Mouse (Mus musculus): ENCODE data around the gene Slc35c2.

Slc35c2 gene

DNA sequence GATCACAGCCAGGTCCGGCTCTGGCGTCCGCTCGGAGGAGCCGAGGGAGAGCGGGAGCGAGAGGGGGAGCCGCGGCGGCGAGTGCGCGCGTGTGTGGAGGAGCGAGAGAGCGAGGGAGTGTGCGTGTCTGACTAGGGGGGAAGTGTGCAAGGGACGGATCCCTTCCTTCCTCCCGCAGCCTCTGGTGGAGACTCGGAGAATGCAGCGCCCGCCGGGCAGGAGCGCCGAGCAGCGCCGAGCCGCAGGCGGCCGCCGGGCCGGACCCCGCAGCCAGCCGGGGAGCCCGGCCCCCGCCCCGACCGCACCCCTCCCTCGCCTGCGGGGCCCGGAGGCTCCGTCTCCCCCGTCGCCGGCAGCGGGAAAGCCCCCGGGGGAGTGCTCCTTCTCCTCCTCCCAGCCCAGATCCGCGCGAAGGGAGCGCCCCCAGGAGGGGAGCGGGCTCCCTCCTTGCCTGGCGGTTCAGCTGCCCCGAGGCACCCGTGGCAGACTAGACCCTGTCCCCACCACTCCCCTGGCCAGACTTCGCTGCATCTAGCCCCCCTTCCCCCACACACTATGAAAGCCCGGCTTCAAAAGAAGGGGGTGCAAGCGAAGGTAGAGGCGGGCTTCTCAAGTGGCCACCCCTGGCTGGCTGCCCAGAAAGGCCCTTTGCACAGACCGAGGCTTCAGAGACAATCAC lies 52.9 kb downstream of the Slc35c2 start, which contains the start of gene Cdh22:
Cdh22 (minus strand) TSS at position 241 of the 679 bp plus-strand sequence.
- peak; percentile 86 to 88 for DNase-seq

DNA sequence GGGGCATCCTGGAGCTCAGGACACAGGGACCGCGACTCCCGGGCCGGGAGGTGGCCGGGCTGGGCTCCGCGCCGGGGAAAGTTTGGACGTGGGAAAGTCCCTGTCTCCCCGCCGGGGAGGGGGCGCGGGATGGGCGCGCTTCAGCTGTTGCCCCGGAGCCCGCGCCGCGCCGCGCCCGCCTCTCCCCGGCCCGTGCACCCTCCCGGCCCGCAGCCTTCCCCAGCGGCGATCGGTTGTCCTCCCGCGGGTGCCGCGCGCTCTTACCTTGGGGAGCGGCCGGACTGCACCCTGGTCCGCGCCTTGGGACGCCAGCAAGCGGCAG lies 53.4 kb downstream of the Slc35c2 start:
- DNase-seq = peak; percentile 56 to 62

DNA sequence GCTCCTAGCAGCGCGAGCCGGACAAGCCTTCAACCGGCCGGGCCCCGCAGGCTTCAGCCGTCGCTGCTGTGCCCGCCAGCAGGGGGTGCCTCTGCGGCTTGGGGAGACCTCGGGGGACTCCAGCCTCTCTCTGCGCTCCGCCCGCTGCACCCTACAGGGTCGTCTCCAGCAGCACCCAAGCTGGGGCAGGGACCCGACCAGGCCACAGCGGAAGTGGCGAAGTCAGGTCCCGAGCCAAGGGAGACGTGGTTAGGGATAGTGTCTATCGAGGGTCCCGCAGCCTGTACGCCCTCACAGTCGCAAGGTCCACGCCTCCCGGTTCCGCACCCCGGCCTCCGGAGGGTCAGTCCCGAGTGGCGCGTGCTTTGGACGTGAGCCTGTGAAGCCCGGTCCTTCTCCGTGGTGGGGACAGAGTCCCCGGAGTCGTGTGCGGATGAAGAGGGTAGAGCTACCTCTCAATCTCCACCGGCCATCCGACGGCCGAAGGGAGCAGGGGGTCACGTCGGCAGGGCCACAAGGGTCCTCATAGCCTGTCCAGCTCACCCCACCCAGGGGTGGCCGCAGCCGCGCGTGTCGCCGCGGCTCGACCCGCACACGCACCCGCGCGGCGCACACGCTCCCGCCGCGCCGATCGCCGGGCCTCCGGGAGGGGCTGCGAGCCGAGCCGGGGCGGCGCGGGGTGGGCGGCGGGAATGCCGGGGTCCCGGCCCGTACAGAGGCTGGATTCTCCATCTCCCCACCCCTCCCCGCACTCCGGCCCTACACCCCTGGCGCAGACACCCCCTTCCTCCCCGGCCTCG lies 54.0 kb downstream of the Slc35c2 start:
- DNase-seq = peak; percentile 75 to 78

DNA sequence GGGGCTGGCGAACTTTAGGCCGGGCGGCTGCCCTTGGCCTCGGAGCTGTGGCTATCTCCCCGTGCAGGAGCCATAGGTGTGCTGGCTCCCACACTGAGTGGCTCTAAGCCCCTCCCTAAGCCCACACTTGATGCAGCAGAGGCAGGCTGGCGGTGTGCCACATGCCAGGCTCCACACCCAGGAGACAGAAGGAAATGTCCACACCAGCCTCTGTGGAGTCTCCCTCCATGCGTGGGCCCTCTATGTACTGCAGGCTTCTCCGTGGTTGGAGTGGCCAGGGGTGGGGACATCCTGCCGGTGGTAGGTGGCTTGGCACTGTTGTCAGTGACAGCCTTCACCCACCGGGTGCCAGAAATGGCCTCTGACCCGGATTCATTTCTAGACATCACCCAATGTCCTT lies 58.6 kb downstream of the Slc35c2 start:
- no peak for DNase-seq

All from cerebellum, postnatal 10 days (tissue).